Mouse (Mus musculus): Measurements from ENCODE around the gene Adamts2.

Adamts2 gene

GRCm38 (mm10) chr11:50623806-50624205 lies 21.9 kb downstream of the Adamts2 start:
- DNase-seq (ENCODE audit: low spot score): no peak

- no peak for DNase-seq (ENCODE audit: low spot score)
These were observed 22.4 kb downstream of the Adamts2 start for GRCm38 (mm10) chr11:50624239-50624638.

DNA sequence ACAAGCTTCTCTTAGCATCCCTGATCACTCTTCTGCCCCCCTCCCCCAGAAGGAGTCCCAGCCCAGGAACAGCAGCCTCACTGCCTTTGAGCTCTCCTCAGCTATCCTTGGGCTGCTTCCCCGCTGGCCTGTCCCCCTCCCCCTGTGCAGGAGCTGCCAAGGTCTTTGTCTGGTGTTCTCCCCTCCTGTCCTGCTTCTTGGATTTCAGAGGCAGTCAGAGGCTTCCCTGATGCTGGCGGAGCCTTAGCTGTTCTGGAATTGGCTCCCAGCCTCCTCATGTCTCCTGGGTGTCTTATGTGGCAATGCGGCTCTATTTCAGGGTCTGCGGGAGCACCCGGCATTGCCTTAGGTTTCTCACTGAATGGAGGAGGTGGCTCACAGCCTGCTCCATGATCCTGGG lies 22.8 kb downstream of the Adamts2 start:
- DNase-seq (ENCODE audit: low spot score): no peak

GRCm38 (mm10) chr11:50628915-50629314 lies 27.0 kb downstream of the Adamts2 start:
- DNase-seq (ENCODE audit: low spot score): no peak

GRCm38 (mm10) chr11:50630462-50630861 lies 28.6 kb downstream of the Adamts2 start:
- DNase-seq (ENCODE audit: low spot score): no peak

- no peak for DNase-seq (ENCODE audit: low spot score)
These were observed 30.4 kb downstream of the Adamts2 start for GRCm38 (mm10) chr11:50632270-50632669.

GRCm38 (mm10) chr11:50635051-50635590 lies 33.2 kb downstream of the Adamts2 start:
- DNase-seq (ENCODE audit: low spot score): peak; percentile 20

DNA sequence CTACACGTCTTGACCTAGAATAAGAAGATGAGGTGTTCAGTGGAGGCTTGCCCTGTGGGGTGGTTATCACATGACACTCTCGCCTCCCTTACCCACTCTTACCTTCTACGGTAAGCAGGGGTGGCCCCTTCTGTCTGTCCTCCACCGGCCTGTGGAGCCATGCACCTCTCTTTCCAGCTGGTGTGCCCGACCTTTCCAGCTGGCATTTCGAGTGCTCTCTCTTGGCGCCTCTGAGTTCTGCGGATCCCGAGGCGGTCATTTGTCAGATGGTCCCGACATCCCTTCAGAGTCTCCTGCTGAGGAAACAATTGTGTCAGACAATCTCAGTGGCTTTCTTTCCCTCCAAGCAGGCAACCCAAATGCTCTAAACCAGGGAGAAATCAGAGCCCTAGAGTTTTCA lies 35.1 kb downstream of the Adamts2 start:
- DNase-seq (ENCODE audit: low spot score): no peak

GRCm38 (mm10) chr11:50638197-50638867 lies 36.4 kb downstream of the Adamts2 start:
- DNase-seq (ENCODE audit: low spot score): no peak

DNA sequence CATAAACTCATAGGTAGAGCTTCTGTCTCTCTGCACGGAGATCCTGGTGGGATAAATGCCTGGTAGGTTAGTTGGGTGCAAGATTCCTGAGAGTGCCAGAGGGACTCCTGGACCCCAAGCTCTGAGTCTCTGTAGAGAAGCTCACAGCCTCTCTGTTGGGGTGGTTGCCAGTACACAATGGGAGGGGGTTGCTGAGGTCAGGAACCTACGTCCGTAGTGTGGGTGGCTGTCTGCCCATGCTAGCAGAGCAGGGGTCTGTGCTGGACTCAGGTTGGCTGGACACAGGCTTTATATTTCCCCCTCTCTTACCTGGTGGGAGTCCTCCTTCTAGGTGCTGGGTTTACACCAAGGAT lies 37.0 kb downstream of the Adamts2 start:
- no peak for DNase-seq (ENCODE audit: low spot score)

- DNase-seq (ENCODE audit: low spot score): no peak
These were observed 40.7 kb downstream of the Adamts2 start for GRCm38 (mm10) chr11:50642583-50642982.

GRCm38 (mm10) chr11:50646148-50646547 lies 44.3 kb downstream of the Adamts2 start:
- DNase-seq (ENCODE audit: low spot score): no peak

- no peak for DNase-seq (ENCODE audit: low spot score)
These were observed 46.4 kb downstream of the Adamts2 start for GRCm38 (mm10) chr11:50648143-50648807.

DNA sequence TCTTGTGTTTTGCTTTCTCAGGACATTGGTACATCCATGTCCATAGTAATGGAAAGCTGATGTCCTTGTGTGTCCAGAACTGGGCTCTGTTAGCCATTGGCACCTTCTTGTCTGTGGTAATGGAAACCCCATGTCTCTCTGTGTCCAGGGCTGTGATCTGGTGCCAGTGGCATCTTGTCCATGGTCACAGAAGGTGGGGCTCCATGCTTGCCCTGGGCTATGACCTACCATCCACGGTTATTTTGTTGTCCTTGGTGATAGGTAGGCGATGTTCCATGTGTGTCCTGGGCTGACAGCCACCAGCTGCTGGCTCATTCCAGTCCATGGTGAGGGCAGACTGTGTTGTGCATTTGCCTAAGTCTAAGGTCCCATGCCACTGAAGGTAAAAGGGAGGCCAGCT lies 48.2 kb downstream of the Adamts2 start:
- DNase-seq (ENCODE audit: low spot score): no peak

- DNase-seq (ENCODE audit: low spot score): no peak
These were observed 52.0 kb downstream of the Adamts2 start for GRCm38 (mm10) chr11:50653746-50654431.

DNA sequence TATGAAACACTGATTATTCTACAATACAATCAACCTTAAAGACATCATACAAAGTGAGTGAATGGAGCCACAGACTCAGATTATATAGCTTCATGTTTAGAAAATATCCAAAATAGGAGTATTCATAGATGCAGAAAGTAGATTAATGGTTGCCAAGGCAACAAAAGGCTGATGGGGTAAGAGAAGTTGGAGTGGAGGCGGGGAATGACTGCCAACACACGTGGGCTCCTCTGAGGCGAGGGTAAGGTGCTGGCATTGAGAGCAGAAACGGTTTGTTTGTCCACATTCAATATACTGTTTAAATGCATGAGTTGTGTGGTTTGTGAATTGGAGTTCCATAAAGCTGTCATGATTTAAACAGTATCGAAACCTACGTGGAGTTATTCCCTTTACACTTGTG lies 56.9 kb downstream of the Adamts2 start:
- DNase-seq (ENCODE audit: low spot score): no peak

DNA sequence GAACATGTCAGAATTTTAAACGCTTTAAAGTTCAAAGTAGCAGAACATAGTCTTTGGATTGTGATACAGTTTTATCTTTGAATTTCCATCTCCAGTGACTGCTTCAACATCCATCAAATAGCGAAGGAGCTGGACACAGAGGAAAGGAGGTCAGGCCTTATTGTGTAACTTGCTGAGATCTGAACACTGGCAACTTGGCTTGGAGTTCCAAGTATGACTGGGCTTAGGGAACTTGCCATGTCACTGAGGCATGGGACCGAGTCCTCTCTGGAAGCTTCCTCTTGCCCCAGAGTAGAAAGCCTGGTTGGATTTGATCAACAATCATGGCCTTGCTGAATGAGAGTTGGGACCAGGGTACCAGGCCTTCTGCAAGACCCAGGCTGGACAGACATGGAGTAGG lies 60.3 kb downstream of the Adamts2 start:
- DNase-seq (ENCODE audit: low spot score): no peak

GRCm38 (mm10) chr11:50664826-50665225 lies 62.9 kb downstream of the Adamts2 start:
- no peak for DNase-seq (ENCODE audit: low spot score)

- DNase-seq (ENCODE audit: low spot score): no peak
These were observed 67.9 kb downstream of the Adamts2 start for GRCm38 (mm10) chr11:50669542-50670362.

DNA sequence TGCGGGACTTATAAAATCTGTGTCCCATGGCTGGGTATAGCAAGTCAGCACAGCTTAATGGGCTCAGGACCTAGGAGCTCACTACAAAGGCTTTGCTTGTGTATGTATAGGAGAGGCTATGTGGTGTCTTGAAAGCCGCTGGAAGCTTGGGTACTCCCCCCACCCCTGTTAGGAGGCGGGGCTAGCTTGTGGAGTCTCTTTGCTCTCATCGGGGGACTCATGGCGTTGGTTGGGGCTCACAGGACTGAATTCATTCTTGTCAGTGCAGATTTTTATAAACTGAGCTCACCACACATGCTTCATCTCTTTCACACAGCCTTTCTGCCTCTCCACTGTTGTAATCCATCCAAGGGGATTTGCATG lies 68.5 kb downstream of the Adamts2 start:
- no peak for DNase-seq (ENCODE audit: low spot score)

GRCm38 (mm10) chr11:50670881-50671280 lies 69.0 kb downstream of the Adamts2 start:
- no peak for DNase-seq (ENCODE audit: low spot score)

- DNase-seq (ENCODE audit: low spot score): no peak
These were observed 69.5 kb downstream of the Adamts2 start for GRCm38 (mm10) chr11:50671376-50671775.

All from embryo, embryonic 10 days (tissue).